Mouse (Mus musculus): ENCODE data around the gene Snai1. TPM values are rescaled to one million over a fixed set of nuclear protein-coding genes. Genes with fewer than 3 reads are reported as not detected.

Gene Snai1
- under 1 TPM; 0.52 to 0.88 TPM for total RNA-seq (2021)

DNA sequence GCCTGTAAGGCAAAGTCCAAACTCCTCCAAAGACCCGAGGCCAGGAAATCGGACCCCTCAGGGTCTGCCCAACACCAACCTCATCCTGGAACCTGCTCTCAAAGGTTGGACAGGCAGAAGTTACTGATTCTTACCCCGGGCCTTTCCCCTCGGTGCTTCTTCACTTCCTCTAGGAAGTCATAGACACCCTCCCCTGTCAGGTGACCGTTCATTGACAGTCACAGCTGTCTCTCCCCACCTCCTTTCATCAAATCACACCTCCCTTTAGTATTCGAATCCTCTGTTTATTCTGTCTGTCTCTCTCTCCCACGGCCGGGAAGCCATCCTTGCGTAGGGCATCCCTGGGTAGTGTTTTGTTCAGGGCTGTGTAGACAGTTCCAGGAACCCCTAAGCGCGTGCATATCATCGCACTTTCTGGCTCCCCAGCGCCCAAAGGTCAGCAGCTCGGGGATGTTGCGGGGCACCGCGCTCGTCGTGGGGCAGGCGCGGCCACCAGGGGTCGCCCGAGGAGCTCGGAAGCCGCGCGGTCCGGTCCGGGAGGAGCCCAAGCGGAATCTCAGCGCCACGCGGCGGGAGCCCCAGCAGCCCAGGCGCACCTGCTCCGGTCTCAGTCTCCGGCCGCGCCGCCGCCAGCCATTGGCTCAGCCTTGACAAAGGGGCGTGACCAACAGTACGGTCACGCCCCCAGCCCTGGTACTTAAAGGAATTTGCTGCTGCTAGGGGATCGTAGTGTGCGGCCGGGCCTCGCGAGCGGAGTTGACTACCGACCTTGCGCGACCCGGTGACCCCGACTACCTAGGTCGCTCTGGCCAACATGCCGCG, at the start of gene Snai1:
Gene Snai1, plus strand, starts transcription at position 720 of the 822 bp plus-strand sequence.
- peak; percentile 70 to 76 for DNase-seq (ENCODE audit: low spot score in 2 of 2)
- intact Hi-C loops (cut with DNase I), result loop anchor here (1.0 to 10.0 kb wide), 2 partner anchors 68 to 357 kb away; no protein-coding TSS in a partner anchor

DNA sequence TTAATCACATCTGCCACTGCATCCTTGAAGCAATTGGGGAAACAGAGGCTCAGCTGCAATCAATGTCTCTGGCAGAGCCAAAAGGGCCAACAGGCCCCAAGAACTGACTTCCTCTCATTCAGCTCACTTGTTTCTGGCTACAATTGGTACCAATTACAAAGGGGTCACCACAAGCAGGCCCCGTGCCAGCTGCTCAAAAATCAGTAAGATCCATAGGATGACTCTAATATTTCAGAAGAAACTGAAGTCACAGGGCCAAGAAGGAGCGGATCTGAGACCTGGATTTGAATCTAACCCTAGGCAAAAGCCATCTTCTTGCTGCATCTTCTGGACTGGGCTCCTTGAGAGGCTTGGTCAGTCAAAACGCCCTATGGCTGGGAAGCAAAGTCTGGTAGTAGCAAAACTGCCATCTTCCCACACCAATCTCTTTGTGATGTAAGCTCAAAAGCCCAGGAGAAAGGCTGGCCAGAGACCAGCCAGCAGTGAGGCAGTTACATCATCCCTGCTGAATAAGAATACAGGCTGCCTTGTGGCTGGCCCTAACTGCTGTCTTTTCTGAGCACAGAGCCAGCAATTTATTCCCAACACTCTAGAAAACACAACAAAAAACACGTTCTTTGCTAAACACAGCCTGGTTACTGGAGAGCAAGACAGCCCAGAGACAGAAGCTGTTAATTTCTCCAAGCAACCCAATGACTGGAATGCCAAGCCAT, 47.0 kb upstream of the Snai1 start:
- intact Hi-C loops (cut with DNase I), result no loop called here

DNA sequence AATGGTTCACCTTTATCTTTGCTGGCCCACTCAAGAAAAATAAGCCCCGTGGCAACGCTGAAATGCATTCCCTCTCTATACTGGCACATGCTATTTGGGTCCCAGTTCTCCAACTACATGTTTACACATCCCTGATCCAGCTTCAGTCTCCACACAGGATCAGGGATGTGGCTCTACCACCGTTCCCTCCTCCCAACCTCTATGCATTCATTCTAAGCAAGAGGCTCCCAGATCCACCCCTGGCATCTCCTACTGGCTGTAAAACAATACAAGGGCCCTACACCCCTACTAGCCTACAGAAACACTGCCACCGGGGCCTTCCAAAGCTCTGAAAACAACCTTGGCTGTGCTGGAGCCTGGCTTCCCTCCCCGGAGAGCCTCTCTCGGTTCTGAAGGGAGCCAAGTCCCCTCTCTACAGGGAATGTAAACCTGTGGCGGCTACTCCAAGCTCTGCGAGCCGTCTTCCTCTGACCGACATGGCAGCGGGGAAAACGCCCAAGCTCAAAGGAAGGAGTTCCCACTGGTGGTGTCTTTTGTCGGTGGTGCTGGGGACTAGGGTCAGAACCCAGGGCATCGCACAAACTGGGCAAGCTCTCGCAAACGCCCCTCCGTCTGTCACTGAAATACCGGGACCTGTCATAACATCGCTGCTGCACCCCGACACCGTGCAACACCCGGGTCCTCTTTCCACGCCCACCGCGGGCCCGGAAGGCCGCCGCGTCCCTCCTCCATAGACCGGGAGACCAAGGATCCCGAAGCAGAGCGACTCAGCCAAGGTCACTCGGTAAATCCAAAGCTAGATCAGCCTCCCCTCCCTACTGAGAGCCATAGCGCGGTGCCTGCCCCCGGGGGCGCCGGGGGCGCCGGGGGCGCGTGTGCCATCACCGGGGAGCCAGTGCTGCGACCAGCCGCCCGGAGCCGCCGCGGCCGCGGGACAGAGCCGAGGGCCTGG, 46.0 kb upstream of the Snai1 start, which contains the start of gene Rnf114:
Gene Rnf114, plus strand, starts transcription at position 889 of the 952 bp plus-strand sequence.
- DNase-seq (ENCODE audit: low spot score in 2 of 2), result peak in 1 of 2 experiments; percentile 44
- intact Hi-C loops (cut with DNase I), result no loop called here

More for the DNA sequence above, 47.0 kb upstream of the Snai1 start:
- DNase-seq (ENCODE audit: low spot score in 2 of 2), result peak; percentile 63 to 72

DNA sequence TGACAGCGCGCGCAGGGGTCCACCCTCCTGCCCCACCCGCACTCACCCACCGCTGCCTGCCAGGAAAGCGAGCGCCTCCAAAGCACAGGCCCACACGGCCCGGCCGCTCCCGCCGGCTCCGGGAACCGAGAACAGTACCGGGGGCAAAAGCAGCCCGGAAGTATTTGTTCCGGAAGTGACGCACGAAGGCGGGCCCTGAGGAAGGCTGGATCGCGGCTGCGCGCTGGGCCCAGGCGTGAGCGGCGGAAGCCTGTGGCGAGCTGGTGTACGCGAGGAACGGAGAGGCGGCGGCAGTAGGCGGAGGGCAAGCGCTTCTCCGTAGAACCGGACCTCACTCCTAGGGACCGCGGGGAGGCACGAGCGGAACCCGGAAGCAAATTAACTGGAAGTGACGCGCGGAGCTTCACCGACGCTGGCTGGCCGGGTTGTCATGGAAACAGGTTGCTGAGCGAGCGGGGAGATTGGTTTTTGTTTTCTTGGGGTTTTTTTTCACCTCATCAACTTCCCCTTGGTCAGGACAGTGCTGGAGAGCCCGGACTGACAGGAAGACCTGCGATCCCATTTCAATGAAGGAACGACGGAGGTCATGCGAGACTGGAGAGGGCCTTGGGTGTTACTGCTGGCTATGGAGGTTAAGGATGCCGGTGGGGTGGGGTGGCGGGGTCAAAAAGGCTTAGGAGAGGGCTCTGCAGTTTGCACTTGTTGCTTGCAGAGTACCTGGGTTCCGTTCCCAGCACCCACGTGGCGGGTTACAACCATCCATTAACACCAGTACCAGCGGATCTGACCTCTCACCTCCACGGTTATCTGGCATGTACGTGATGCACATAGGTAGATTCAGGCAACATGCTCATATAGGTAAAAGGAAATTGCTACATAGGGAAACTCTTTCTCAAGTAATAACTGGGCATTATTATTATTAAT, 45.0 kb upstream of the Snai1 start, which contains the start of gene Spata2:
Gene Spata2, minus strand, starts transcription at position 175 of the 924 bp plus-strand sequence.
- intact Hi-C loops (cut with DNase I), result no loop called here

DNA sequence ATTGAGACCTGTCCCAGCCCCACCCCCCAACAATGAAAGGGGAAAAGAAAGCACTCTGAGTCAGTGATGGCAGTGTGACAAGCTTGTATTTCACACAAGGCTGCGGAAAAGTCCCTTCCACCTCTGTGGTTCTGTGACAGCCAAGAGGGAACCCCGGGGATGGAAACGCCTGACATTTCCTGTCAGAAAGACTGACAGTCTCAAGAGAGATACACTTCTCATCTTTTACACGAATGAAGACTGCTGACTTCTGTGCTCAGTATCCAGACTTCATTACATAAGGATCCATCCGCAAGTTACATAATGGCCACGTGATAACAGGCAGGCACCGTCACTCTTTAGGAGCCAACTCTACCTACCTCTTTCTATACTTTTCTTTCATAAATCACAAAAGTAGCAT, 41.6 kb upstream of the Snai1 start:
- DNase-seq (ENCODE audit: low spot score in 2 of 2), result no peak
- intact Hi-C loops (cut with DNase I), result no loop called here

More for the DNA sequence above, 45.0 kb upstream of the Snai1 start, which contains the start of gene Spata2:
- DNase-seq (ENCODE audit: low spot score in 2 of 2), result peak; percentile 96

DNA sequence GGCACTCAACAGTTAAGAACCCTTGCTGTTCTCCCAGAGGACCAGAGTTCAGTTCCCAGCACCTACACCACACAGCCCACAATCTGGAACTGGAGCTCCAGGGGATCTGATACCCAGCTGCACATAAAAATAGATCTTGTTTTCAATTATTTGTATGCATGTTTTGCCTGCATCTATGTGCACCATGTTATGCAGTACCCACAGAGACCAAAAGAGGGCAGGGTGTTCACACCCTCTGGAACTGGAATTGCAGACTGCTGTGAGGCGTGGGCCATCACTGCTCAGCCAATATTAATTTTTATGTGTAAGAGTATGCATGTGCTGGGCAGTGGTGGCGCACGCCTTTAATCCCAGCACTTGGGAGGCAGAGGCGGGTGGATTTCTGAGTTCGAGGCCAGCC, 40.7 kb upstream of the Snai1 start:
- DNase-seq (ENCODE audit: low spot score in 2 of 2), result no peak
- intact Hi-C loops (cut with DNase I), result no loop called here

DNA sequence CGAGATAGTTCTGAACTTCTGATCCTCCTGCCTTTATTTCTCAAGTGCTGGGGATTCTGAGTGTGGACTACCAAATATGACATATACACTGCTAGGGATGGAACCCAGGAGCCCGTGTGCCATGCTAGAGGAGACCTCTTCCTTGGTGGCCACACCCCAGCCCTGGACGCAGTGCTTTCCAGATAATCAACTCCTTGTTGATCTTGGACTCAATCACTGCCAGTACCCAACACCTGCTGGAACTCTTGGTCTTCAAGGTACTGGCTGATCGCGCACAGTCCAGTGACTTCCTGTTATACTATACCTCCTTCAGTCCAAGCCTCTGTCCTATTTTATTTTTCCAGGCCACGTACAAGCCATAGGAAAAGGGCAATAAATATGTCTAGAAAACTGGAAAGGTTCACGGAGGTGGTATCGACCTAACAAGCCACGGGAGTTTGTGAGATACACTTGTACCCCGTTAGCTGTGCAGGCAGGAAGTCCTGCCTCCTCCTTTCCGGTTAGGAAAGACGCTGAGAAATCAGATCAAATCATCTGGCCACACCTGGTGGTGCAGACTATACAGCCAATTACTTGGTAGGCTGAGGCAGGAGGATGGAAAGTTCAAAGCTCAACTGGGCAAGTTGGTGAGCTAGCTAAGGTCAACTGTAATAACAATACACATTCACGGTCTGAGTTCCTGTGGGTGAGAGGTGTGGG, 35.3 kb upstream of the Snai1 start:
- no peak for DNase-seq (ENCODE audit: low spot score in 2 of 2)
- intact Hi-C loops (cut with DNase I), result no loop called here

DNA sequence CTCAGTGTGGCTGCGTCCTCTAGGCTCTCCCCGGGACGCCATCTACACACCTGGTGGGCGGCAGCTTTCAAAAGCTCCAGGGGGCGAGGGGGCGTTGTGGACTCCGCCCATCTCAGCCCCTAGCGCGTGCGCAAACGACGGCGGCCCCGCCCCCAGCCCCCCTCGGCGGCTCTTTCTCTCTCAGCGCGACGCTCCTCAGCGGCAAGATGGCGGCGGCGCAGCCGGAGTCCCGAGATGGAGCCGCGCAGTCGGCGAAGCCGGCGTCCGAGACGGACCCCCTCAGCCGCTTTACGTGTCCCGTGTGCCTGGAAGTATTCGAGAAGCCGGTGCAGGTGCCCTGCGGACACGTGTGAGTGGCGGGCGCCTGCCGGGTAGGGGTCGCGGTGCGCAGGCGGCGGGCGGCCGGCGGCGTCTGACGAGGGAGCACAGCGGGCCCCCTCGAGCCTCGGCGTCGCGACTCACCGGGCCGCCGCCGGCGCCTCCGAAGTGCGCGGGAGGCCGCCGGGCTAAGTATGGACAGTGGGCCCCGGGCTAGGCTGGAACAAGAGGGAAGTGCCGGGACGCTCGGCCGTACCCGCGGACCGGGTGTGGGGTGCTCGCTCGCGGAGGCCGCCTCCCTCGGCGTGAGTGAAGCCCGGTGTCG, 34.6 kb upstream of the Snai1 start:
- intact Hi-C loops (cut with DNase I), result no loop called here
- DNase-seq (ENCODE audit: low spot score in 2 of 2), result peak; percentile 88 to 90

DNA sequence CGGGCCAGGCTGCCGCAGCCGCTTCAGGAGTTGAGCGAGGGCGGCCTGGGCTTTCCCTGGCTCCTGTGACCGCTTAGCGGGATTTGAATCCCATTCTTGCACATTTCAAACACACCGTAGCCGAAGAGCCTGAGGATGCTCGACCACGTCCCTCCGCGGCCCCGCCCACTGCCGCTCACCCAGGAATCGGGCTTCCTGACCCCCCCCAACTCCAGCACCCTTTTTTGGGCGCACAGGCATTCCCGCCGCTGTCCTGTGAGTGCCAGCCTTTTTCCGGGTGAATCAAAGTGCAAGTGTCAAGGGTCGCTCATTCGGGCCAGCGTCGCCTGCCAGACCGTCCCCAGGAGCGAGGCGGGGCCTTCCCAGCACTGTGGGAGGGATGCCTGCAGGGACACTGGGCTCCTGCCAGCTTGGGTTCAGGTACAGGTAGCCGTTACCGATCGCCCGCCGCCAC, 34.1 kb upstream of the Snai1 start:
- DNase-seq (ENCODE audit: low spot score in 2 of 2), result no peak
- intact Hi-C loops (cut with DNase I), result no loop called here

DNA sequence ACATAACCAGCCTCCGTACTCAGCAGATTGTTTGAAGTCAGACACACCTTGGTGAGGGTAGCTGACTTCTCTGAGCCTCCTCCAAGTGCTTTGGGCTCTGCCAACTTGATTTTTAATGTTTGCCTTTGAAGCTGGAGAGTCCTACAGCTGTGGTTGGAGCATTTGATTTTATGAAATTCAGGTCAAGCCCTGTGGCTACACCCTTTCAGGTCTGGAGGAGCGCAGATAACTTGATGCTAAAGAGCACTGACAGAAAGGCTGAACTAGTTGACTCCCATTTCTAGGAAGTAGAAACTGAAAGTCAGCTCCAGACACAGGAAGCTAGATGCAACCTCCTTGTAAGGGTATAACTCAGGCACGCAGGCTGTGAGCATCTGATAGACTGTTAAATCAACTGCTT, 32.9 kb upstream of the Snai1 start:
- no peak for DNase-seq (ENCODE audit: low spot score in 2 of 2)

DNA sequence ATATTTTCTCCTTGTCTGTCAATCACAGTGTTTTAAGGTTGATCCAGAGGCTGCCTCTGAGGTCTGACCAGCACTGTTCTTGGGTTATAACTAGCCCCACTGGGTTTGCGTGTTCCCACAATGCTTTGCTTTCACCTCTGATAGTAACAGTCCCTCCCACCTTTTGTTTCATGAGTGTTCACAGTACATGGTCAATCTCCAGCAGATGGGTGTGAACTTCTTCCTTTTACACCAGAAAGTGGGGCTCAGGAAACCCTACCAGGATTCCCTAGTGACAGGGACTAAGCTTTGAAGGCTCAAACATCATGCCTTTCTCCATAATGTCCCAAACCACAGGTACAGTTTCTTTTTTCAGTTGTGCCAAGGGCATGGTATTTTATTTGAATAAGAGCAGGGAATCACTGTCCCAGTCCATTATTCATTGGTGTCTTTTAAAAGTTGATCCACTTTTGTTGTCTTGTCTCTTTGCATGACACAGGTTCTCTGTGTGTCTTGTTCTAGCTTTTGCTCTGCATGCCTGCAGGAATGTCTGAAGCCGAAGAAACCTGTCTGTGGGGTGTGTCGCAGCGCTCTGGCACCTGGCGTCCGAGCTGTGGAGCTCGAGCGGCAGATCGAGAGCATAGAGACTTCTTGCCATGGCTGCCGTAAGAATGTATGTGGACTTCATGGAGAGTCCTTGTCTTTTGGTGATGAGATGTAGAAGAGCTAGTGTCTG, 31.3 kb upstream of the Snai1 start:
- intact Hi-C loops (cut with DNase I), result no loop called here
- no peak for DNase-seq (ENCODE audit: low spot score in 2 of 2)

More for the DNA sequence above, 32.9 kb upstream of the Snai1 start:
- intact Hi-C loops (cut with DNase I), result no loop called here

DNA sequence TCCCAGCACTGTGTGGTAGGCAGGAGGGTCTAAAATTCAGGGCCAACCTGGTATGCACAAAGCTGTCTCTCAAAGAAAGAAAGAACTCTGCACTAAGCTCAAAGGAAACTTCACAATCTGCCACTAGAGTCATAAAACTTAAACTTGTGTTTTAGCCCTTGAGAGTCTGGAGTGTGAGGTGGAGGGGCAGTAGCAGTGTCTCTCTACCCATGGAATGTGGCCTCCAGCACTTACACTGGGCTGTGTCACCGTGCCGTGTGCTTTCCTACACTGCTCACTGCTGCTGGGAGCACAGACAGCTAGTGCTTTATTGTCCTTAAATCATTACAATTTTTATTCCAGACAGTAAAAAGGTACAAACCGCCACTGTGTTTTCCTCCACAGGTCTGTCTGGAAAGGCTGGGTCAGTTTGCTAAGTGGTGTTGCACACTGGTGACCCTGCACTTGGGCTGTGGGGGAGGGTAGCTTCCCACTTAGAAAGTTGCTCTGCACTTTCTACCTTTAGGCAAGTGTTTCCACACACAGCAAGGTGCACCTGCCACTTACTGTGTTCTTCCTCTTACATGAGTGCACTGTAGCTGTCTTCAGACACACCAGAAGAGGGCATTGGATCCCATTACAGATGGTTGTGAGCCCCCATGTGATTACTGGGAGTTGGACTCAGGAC, 30.1 kb upstream of the Snai1 start:
- intact Hi-C loops (cut with DNase I), result no loop called here
- DNase-seq (ENCODE audit: low spot score in 2 of 2), result no peak

DNA sequence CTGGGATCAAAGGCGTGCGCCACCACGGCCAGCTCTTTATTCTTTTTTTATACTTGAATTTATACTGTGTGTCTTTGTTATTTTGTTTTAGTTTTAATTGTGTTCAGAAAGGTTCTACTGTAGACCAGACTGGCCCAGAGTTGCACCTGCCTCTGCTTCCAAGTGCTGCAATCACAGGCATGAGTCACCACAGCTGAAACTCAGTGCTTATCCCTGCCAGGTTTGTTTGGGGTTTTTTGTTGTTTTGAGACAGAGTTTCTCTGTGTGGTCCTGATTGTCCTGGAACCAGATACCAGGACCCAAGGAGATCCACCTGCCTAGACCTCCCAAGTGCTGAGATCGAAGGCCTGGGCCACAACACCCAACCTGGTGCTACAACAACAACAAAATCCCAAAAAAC, 29.4 kb upstream of the Snai1 start:
- no peak for DNase-seq (ENCODE audit: low spot score in 2 of 2)
- intact Hi-C loops (cut with DNase I), result no loop called here

DNA sequence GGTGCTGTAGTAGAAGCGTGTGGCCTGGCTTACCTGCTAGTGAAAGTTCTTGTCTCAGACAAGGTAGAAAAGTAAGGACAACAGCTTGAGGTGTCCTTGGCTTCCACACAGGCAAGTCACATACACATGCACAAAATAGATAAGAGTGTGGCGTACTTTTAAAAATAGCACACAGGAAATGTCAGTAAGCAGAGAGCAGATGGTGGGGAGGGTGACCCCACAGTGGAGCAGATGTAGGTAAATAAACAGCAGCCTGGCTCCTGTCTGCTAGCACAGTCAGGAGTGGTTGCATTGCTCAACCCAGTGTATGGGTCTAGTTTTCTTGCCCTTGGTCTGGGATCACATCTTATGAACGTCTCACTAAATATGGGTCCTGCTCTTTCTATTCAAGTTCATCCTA, 27.5 kb upstream of the Snai1 start:
- DNase-seq (ENCODE audit: low spot score in 2 of 2), result no peak
- intact Hi-C loops (cut with DNase I), result no loop called here

DNA sequence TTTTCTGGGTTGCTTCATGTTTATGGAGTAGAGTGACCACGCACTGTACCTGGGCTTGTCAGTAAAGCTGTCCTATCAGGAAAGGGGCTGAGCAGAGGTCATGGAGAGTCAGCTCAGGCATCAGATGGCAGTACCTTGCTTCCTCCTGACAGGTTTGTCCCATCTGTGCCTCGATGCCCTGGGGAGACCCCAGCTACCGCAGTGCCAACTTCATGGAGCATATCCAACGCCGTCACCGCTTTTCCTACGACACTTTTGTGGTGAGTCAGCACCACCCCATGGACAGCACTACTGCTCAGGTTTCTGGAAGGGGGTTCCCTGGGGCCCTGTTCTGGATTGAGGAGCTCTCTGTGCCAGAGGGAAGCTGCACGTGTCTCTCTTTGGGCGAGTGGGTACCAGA, 25.6 kb upstream of the Snai1 start:
- DNase-seq (ENCODE audit: low spot score in 2 of 2), result no peak
- intact Hi-C loops (cut with DNase I), result no loop called here

DNA sequence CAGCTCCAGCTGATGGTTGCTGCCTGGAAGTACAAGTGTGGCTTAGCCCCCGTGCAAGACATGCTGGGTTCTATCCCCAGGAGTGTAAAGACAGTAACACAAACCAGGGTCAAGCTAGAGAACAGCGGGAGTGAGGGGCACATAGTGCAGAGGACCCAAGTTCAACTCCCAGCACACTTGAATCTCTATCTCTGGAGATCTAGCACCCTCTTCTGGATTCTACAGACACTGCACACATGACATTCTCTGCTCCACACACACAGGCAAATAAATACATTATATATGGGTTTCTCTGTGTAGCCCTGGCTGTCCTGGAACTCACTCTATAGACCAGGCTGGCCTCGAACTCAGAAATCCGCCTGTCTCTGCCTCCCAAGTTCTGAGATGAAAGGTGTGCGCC, 25.0 kb upstream of the Snai1 start:
- intact Hi-C loops (cut with DNase I), result no loop called here
- no peak for DNase-seq (ENCODE audit: low spot score in 2 of 2)

Data from left cerebral cortex, postnatal 36 days (tissue).